Mouse (Mus musculus) lung, adult 2 months (tissue): Measurements from ENCODE around the gene Itk.

ENCODE experiments used
- CTCF ChIP-seq: fragments of 200-500 bp; IDR thresholded peaks from 2 replicates; pipeline ENCODE4 v1.5.1; 2011; ENCODE audit warnings: mild to moderate bottlenecking, low read length, control low read depth; ENCODE audit not compliant: insufficient read depth
- POLR2A ChIP-seq: fragments of 200-500 bp; IDR thresholded peaks from 2 replicates; pipeline ENCODE4 v1.6.1; 2011; ENCODE audit warnings: low read depth, mild to moderate bottlenecking, control low read depth, low read length, borderline replicate concordance; ENCODE audit errors: extremely low read depth

- TF ChIP-seq POLR2A (no peak), CTCF (no peak)
These were observed 113.1 kb downstream of the Itk start for GRCm38 (mm10) chr11:46276168-46276567.
